Mouse (Mus musculus) embryo, embryonic 11 days (tissue): Measurements from ENCODE around the gene Zbtb17.

Source experiments
- DNase-seq: peaks from one replicate; pipeline ENCODE4 v3.0.0-alpha.2; 2015

Gene Zbtb17

GRCm38 (mm10) chr4:141426796-141427745 lies 17.4 kb upstream of the Zbtb17 start:
- no peak for DNase-seq

GRCm38 (mm10) chr4:141427921-141428320 lies 16.5 kb upstream of the Zbtb17 start:
- DNase-seq = no peak

GRCm38 (mm10) chr4:141429381-141429780 lies 15.1 kb upstream of the Zbtb17 start:
- no peak for DNase-seq

GRCm38 (mm10) chr4:141429847-141430246 lies 14.6 kb upstream of the Zbtb17 start:
- DNase-seq = peak; percentile 47

- DNase-seq = peak; percentile 75
Observed at GRCm38 (mm10) chr4:141430997-141431396, 13.5 kb upstream of the Zbtb17 start.

- DNase-seq = no peak
Observed at GRCm38 (mm10) chr4:141432666-141433065, 11.8 kb upstream of the Zbtb17 start.

- no peak for DNase-seq
Observed at GRCm38 (mm10) chr4:141433191-141433590, 11.3 kb upstream of the Zbtb17 start.

- DNase-seq = no peak
Observed at GRCm38 (mm10) chr4:141435974-141436373, 8.5 kb upstream of the Zbtb17 start, which contains the start of gene Srarp. Gene Srarp, minus strand, starts transcription at chr4:141436105.

GRCm38 (mm10) chr4:141439083-141439803 lies 5.2 kb upstream of the Zbtb17 start:
- no peak for DNase-seq

- DNase-seq = no peak
Observed at GRCm38 (mm10) chr4:141440877-141441276, 3.6 kb upstream of the Zbtb17 start.

- no peak for DNase-seq
Observed at GRCm38 (mm10) chr4:141443641-141444429, 619 bp upstream of the Zbtb17 start.

GRCm38 (mm10) chr4:141445328-141445720 lies 870 bp downstream of the Zbtb17 start:
- DNase-seq = peak; percentile 25

- DNase-seq = no peak
Observed at GRCm38 (mm10) chr4:141446211-141446610, 1.8 kb downstream of the Zbtb17 start.

GRCm38 (mm10) chr4:141451251-141451650 lies 6.8 kb downstream of the Zbtb17 start:
- DNase-seq = no peak

- no peak for DNase-seq
Observed at GRCm38 (mm10) chr4:141451916-141452450, 7.5 kb downstream of the Zbtb17 start.

GRCm38 (mm10) chr4:141454581-141455350 lies 10.3 kb downstream of the Zbtb17 start:
- no peak for DNase-seq

GRCm38 (mm10) chr4:141455526-141455925 lies 11.1 kb downstream of the Zbtb17 start:
- DNase-seq = no peak

- no peak for DNase-seq
Observed at GRCm38 (mm10) chr4:141456193-141456938, 11.9 kb downstream of the Zbtb17 start.

- peak; percentile 53 for DNase-seq
Observed at GRCm38 (mm10) chr4:141458236-141458635, 13.8 kb downstream of the Zbtb17 start.

GRCm38 (mm10) chr4:141458888-141459287 lies 14.4 kb downstream of the Zbtb17 start:
- DNase-seq = no peak

GRCm38 (mm10) chr4:141459766-141460165 lies 15.3 kb downstream of the Zbtb17 start:
- DNase-seq = no peak
